Mouse (Mus musculus) midbrain, embryonic 12.5 days (tissue): ENCODE results near the gene Cisd3. TPM values are rescaled to one million over a fixed set of nuclear protein-coding genes. Genes with fewer than 3 reads are reported as not detected.
A peak's percentile ranks its signal among the peaks of the same experiment; 100 is the strongest.

ENCODE experiments used
- ATAC-seq: fragments of 200-750 bp; cut with Nextera tagmentation; 2 replicates; pipeline ENCODE4 v1.8.0; 2017; ENCODE audit warnings: low read depth, moderate TSS enrichment, moderate library complexity; ENCODE audit not compliant: low FRiP score
- H3K27ac ChIP-seq: fragments of 300-500 bp; sonication (generic); replicated peaks from 2 replicates; pipeline ENCODE4 v1.5.1; 2016; ENCODE audit warnings: mild to moderate bottlenecking
- H3K27me3 ChIP-seq: fragments of 300-500 bp; sonication (generic); 2 replicates; pipeline ENCODE4 v1.6.1; 2016; ENCODE audit warnings: mild to moderate bottlenecking
- H3K36me3 ChIP-seq: fragments of 300-500 bp; sonication (generic); 2 replicates; pipeline ENCODE4 v1.6.1; 2016
- H3K4me1 ChIP-seq: fragments of 300-500 bp; sonication (generic); 2 replicates; pipeline ENCODE4 v1.6.1; 2016
- H3K4me2 ChIP-seq: fragments of 300-500 bp; sonication (generic); replicated peaks from 2 replicates; pipeline ENCODE4 v1.6.1; 2016; ENCODE audit warnings: mild to moderate bottlenecking, moderate library complexity
- H3K4me3 ChIP-seq: fragments of 300-500 bp; sonication (generic); 2 replicates; pipeline ENCODE4 v1.5.1; 2016; ENCODE audit warnings: mild to moderate bottlenecking
- H3K9ac ChIP-seq: fragments of 300-500 bp; sonication (generic); replicated peaks from 2 replicates; pipeline ENCODE4 v1.6.1; 2016; ENCODE audit warnings: mild to moderate bottlenecking, moderate library complexity
- H3K9me3 ChIP-seq: fragments of 300-500 bp; sonication (generic); 2 replicates; pipeline ENCODE4 v1.6.1; 2016; ENCODE audit warnings: mild to moderate bottlenecking
- WGBS: fragments of 180-500 bp; shearing (Covaris S2); methylation state at CpG from one replicate; pipeline ENCODE4 v1.1.7; 2016; 5-methylcytosine and 5-hydroxymethylcytosine counted together
- polyA plus RNA-seq: library from polyadenylated mRNA; unstranded; fragments of >200 nt; fragmentation: Nextera tagmentation; extraction: Ambion mirVana; gene quantifications from 2 replicates; pipeline ENCODE4 v1.2.1, GENCODE M21; 2016

Cisd3 gene
- polyA plus RNA-seq, 1 experiment from 2014 or later, result 12.4 TPM

DNA sequence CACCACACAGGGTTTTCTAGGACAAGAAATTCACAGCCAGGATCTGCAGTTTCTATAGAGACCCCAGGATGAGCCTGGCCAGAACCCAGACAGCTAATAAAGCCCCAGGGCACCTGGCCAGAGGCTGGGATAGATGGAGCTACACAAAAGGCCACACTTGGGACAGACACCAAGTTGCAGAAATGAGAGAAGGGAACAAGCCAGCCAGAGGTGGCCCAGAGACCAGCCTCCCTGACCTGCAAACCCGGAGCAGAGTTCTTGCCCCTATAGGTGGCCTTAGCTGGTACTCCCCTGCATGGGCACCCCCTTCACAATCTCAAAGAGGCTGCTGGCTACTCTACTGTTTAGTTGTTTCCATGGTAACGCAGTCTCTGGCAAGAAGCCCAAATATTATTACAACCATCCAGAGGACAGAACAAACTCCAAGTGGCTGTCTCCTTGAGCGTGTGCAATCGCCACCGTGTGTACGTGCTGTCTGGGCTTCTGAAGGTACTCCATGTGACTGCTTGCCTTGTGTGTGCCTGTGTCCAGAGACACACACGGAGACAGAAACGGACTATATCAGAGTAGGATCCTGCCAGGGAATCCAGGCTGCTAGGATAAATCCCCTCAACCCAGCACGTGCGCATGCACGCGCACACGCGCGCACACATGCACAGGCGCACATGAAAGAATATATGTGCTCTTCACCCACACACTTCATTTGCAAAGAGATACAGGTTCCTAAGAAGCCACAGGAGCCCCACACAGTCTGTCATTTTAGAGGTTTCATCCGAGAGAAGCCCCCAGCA lies 9.5 kb downstream of the Cisd3 start:
- peak overlapping the region; percentile 17 for H3K9ac ChIP-seq
- WGBS, result 38% methylated on average over 17 of the region's 17 CpGs
- peak overlapping the region; percentile 71 for H3K27ac ChIP-seq
- no peaks in the 10 kb centered on the region for H3K27me3 ChIP-seq
- H3K36me3 ChIP-seq, result peaks cover 32% of the 10 kb centered on the region
- no peaks in the 10 kb centered on the region for H3K9me3 ChIP-seq
- H3K4me1 ChIP-seq, result peaks cover 48% of the 10 kb centered on the region
- ATAC-seq, result no peak
- peak overlapping the region; percentile 86 for H3K4me2 ChIP-seq
- H3K4me3 ChIP-seq, result peak overlapping the region; percentile 22; the same call in 1 of the 2 replicates

DNA sequence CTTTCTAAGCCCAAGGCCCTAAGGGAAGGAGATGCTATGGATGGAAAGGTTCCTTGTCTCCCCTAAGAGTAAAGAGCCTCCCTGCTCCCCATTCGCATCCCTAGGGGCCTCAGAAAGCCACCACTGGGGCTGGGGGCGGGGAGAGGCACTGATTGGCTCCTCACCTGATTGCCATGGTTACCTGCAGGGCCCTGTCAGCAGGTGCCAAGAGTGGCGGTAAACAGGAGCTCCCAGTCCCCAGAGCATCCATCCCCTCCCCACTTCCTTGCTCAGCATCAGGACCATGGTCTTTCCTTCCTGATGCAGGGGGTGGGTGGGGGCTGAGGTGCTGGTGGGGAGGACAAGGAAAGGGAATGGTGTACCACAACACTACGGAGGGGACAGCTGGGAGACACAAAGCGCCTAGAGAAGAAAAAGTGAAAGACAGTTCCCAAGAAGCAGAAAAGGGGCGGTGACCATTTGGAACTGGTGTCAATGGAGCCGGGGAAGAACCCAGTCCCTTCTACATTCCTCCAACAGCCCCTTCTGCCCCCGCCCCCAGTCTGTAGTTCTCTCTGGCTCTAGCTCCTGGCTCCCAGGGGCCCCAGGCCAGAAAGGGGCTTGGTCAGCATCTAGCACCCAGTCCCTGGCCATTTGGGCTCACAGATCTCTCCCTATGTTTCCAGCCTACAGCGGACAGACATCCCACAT lies 10.2 kb downstream of the Cisd3 start:
- Histone ChIP-seq H3K27ac (peak overlapping the region; percentile 71), H3K36me3 (peaks cover 25% of the 10 kb centered on the region), H3K27me3 (no peaks in the 10 kb centered on the region), H3K4me1 (peaks cover 50% of the 10 kb centered on the region), H3K4me3 (peak overlapping the region; percentile 22), H3K4me2 (peak overlapping the region; percentile 86), H3K9me3 (no peaks in the 10 kb centered on the region), H3K9ac (peak overlapping the region; percentile 32; the same call in 1 of the 2 replicates)
- no peak for ATAC-seq
- 37% methylated on average over 9 of the region's 9 CpGs for WGBS

- no peak for ATAC-seq
- peaks cover 6% of the 10 kb centered on the region; the same call in 1 of the 2 replicates for H3K27me3 ChIP-seq
- 71% methylated on average over 8 of the region's 8 CpGs for WGBS
- peak overlapping the region; percentile 86 for H3K4me2 ChIP-seq
- no peak overlapping the region for H3K4me3 ChIP-seq
- H3K36me3 ChIP-seq, result peaks cover 16% of the 10 kb centered on the region
- H3K9ac ChIP-seq, result peak overlapping the region; percentile 32; the same call in 1 of the 2 replicates
- H3K4me1 ChIP-seq, result peaks cover 58% of the 10 kb centered on the region
- H3K27ac ChIP-seq, result no peak overlapping the region
- H3K9me3 ChIP-seq, result no peaks in the 10 kb centered on the region
These were observed 11.0 kb downstream of the Cisd3 start for GRCm38 (mm10) chr11:97696669-97697068.

GRCm38 (mm10) chr11:97697199-97697890 lies 11.7 kb downstream of the Cisd3 start:
- peaks cover 10% of the 10 kb centered on the region for H3K36me3 ChIP-seq
- H3K4me1 ChIP-seq, result peaks cover 62% of the 10 kb centered on the region
- peaks cover 9% of the 10 kb centered on the region; the same call in 1 of the 2 replicates for H3K27me3 ChIP-seq
- H3K9me3 ChIP-seq, result no peaks in the 10 kb centered on the region
- peak overlapping the region; percentile 88 for H3K4me3 ChIP-seq
- H3K27ac ChIP-seq, result peak overlapping the region; percentile 99; the same call in 1 of the 2 replicates
- peak overlapping the region; percentile 86 for H3K4me2 ChIP-seq
- peak overlapping the region; percentile 90 for H3K9ac ChIP-seq
- WGBS, result 62% methylated on average over 11 of the region's 11 CpGs
- ATAC-seq, result no peak

- under 1% methylated on average over 14 of the region's 14 CpGs for WGBS
- Histone ChIP-seq H3K27me3 (peaks cover 9% of the 10 kb centered on the region; the same call in 1 of the 2 replicates), H3K27ac (peak overlapping the region; percentile 99), H3K36me3 (peaks cover 4% of the 10 kb centered on the region), H3K9ac (peak overlapping the region; percentile 90), H3K4me3 (peak overlapping the region; percentile 88), H3K4me1 (peaks cover 62% of the 10 kb centered on the region), H3K4me2 (peak overlapping the region; percentile 86), H3K9me3 (no peaks in the 10 kb centered on the region)
- ATAC-seq, result no peak
These were observed 12.4 kb downstream of the Cisd3 start for GRCm38 (mm10) chr11:97697891-97698529.

DNA sequence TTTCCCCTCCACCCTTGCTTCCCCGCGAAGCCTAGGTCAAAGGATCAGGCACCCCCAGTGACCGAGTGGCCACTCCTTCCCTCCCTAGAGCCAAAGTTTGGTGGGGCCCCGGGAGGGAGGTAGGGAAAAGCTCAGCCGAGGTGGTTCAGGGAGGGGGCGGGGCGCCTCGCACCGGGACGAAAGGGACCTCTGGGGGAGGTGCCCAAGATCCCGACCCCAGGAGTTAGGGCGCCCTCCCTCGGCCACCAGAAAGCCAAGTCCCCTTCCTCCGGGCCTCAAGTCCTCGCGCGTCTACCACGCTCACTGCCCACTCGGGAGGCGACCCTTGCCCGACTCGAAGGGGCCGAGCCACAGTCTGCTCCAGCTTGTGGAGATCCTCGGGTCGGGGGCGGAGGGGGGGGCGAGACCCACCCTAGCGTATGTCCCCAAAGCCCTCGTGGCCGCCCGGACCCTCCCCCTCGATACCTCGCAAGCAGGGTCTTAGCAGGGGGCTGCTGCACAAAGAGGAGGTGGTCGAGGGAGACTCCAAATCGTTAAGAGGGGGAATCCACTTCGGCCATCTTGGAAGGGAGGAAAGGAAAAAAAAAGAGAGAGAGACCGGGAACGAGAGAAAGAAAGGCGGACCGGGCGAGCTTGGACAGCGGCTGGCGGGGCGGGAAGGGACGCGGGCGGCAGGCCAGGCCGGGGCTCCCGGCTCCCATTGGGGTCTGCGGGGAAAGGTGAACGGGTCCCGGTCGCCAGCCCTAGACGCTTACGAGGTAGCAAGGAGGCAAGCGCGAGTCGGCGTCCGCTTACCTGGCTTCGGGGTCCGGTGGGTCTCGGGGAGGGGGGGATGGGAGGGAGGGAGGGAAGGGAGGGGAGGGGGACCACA lies 13.3 kb downstream of the Cisd3 start:
- Histone ChIP-seq H3K27ac (peak overlapping the region; percentile 99), H3K4me3 (peak overlapping the region; percentile 88), H3K9ac (peak overlapping the region; percentile 90), H3K4me2 (peak overlapping the region; percentile 86), H3K27me3 (peaks cover 9% of the 10 kb centered on the region; the same call in 1 of the 2 replicates), H3K4me1 (peaks cover 60% of the 10 kb centered on the region), H3K9me3 (no peaks in the 10 kb centered on the region), H3K36me3 (no peaks in the 10 kb centered on the region)
- WGBS, result under 1% methylated on average over 54 of the region's 63 CpGs
- peak; percentile 7 for ATAC-seq

GRCm38 (mm10) chr11:97699626-97700002 lies 14.0 kb downstream of the Cisd3 start:
- 0% methylated on average over 5 of the region's 9 CpGs for WGBS
- H3K4me3 ChIP-seq, result peak overlapping the region; percentile 88
- peak overlapping the region; percentile 99 for H3K27ac ChIP-seq
- ATAC-seq, result peak; percentile 55
- H3K4me1 ChIP-seq, result peaks cover 60% of the 10 kb centered on the region
- H3K27me3 ChIP-seq, result peaks cover 9% of the 10 kb centered on the region; the same call in 1 of the 2 replicates
- no peaks in the 10 kb centered on the region for H3K36me3 ChIP-seq
- peak overlapping the region; percentile 90 for H3K9ac ChIP-seq
- no peaks in the 10 kb centered on the region for H3K9me3 ChIP-seq
- peak overlapping the region; percentile 86 for H3K4me2 ChIP-seq

DNA sequence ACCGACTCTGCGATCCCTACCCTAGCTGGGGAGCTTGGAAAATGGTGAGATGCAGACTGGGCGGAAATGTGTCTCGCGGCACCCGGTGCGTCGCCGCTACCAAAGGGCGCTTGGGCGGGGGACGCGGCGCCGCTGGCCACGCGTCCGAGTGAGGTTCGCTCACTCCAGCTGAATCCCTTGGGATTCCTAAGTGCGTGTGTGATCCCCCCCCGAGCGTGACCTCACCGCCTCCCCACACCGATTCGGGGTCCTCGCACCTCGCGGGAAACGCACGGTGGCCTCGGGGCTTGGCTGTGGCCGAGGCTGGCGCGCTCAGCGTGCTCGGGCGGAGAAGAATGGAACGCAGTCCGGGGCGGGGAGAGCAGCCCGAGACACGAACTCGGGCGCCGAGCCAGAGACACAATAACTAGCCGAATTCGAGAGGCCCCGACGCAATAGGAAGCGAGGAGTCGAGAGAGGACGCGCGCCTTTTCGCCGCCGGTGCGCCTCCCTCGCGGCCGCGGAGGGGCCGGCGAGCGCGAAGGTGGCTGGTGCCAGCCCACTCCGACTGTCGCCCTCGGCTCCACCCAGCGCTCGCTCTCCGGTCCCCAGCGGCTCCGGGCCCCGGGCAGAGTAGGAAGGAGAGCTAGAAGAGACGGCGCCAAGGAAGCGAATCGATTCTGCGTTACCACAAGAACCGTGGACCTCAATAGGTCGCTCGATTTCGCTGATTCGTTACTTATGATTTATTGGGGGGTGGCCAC lies 14.5 kb downstream of the Cisd3 start, which contains the start of gene Pcgf2:
Gene Pcgf2 (minus strand): TSS at position 495 of the 743 bp plus-strand sequence.
- H3K27ac ChIP-seq, result peak within 1 kb of the TSS; percentile 99
- ATAC-seq, result peak; percentile 16
- peak within 1 kb of the TSS; percentile 90 for H3K9ac ChIP-seq
- peaks cover 9% of the 10 kb centered on the region; the same call in 1 of the 2 replicates for H3K27me3 ChIP-seq
- under 1% methylated on average over 81 of the region's 85 CpGs for WGBS
- no peaks in the 10 kb centered on the region for H3K36me3 ChIP-seq
- H3K4me2 ChIP-seq, result peak within 1 kb of the TSS; percentile 86
- H3K4me1 ChIP-seq, result peaks cover 57% of the 10 kb centered on the region
- peak within 1 kb of the TSS; percentile 88 for H3K4me3 ChIP-seq
- no peaks in the 10 kb centered on the region for H3K9me3 ChIP-seq

DNA sequence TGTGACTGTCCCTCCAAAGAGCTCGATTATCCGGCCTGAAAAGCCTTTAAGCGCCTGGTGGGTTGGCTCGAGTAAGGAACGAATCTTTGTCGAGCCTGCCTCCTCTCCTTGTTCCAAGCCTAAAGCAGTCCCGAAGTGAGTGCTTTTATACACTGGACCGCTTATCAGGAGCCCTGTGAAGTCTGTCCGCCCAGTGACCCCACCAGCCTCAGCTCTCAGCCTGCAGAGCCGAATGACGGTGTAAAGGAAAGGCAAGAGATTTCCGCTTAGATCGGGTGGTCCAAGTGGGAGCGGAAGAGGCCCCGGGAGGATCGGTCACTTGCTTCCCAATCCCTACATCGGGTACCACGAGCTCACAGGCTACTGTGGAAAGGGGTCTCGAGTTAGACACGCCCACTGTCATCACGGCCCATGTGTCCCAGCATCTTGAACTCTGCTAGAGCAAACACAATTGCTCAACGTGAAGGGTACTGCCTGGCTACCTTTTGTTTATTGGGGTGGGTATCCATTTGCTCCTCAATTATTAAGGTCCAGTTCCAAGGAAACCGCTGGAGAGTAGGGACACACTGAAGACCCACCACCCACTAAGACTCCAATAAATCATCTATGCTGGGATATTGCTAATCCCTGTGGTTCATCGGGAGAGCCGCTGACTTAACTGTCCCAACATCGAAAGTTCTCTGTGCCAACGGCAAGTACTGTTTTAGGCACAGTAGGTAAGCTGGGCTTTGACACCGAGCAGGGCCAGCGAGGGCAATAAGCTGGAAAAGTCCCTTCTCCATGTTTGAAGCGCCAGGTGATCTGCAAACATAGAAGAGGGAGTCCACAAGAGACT lies 15.3 kb downstream of the Cisd3 start:
- H3K4me2 ChIP-seq, result peak overlapping the region; percentile 86
- peak overlapping the region; percentile 90 for H3K9ac ChIP-seq
- WGBS, result 19% methylated on average over 30 of the region's 30 CpGs
- H3K4me3 ChIP-seq, result peak overlapping the region; percentile 88
- peaks cover 9% of the 10 kb centered on the region; the same call in 1 of the 2 replicates for H3K27me3 ChIP-seq
- H3K36me3 ChIP-seq, result peaks cover 3% of the 10 kb centered on the region
- H3K27ac ChIP-seq, result peak overlapping the region; percentile 99
- no peak for ATAC-seq
- no peaks in the 10 kb centered on the region for H3K9me3 ChIP-seq
- peaks cover 49% of the 10 kb centered on the region for H3K4me1 ChIP-seq
